Mouse (Mus musculus) gastrocnemius, postnatal 36 days (tissue): ENCODE data around the gene Gm4869. TPM values are rescaled to one million over a fixed set of nuclear protein-coding genes. Genes with fewer than 3 reads are reported as not detected.

Experiments used
- DNase-seq, 2 experiments: peaks; one replicate each; pipeline ENCODE4 v3.0.0; 2022
- intact Hi-C: fragments of 180-260 bp; cut with DNase I; formaldehyde crosslinking; loops from one replicate; pipeline ENCODE4 v1.15.1; 2025
- microRNA-seq, 2 experiments: library from miRNA; unstranded; fragments of <30 nt; microRNA quantifications; one replicate each; pipeline ENCODE4 v1.2.0; 2021
- total RNA-seq, 2 experiments: library from RNA; stranded (reverse); gene quantifications; 2 replicates each; pipeline ENCODE4 v1.2.3; 2021

The Gm4869 gene
- total RNA-seq, 2 experiments from 2014 or later = not detected

DNA sequence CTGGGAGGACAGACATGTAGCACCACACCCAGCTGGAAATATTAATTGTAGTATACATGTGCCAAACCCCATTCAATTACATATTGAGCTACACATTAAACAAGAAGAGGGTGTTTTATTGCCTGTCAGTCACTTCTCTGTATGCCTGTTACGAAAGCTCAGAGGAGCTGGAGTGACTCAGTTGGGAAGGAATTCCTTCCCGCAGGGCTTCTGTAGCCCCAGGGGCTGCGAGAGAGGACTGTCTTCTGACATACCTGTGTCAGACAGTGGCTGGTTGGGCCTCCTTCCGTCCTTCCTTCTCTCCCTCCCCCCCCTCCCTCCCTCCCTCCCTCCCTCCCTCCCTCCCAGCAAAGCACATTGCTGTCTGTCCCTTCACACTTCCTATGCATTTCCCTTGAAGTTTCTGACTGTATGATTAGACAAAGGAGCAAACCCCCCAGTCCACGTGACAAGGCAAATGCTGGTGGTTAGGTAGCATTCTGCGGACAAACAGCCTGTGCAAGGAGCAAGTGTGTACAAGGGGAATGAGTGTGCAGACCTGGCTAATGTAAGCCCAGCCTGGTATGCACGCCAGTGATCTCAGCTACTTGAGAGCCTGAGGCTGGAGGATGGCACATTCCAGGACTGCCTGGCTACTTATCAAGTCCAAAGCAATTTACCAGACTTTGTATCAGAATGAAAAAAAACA is 69.5 kb downstream of the Gm4869 start:
- intact Hi-C loops = no loop called here
- DNase-seq = no peak

GRCm38 (mm10) chr5:140517159-140517920 is 71.9 kb downstream of the Gm4869 start:
- intact Hi-C loops = no loop called here
- DNase-seq = peak in 1 of 2 experiments; percentile 3

- intact Hi-C loops = no loop called here
- DNase-seq = no peak
These were observed 72.4 kb downstream of the Gm4869 start for GRCm38 (mm10) chr5:140517921-140518230.

- no peak for DNase-seq
These were observed 75.8 kb downstream of the Gm4869 start for GRCm38 (mm10) chr5:140521196-140521595.

GRCm38 (mm10) chr5:140526754-140527153 is 81.3 kb downstream of the Gm4869 start:
- intact Hi-C loops = no loop called here
- no peak for DNase-seq

More at GRCm38 (mm10) chr5:140521196-140521595, 75.8 kb downstream of the Gm4869 start:
- intact Hi-C loops = no loop called here

- peak in 1 of 2 experiments; percentile 39 for DNase-seq
- intact Hi-C loops = loop anchor here (5.0 kb wide), 1 partner anchor 96 kb away; no protein-coding TSS in a partner anchor
These were observed 92.8 kb downstream of the Gm4869 start for GRCm38 (mm10) chr5:140538111-140538683.

DNA sequence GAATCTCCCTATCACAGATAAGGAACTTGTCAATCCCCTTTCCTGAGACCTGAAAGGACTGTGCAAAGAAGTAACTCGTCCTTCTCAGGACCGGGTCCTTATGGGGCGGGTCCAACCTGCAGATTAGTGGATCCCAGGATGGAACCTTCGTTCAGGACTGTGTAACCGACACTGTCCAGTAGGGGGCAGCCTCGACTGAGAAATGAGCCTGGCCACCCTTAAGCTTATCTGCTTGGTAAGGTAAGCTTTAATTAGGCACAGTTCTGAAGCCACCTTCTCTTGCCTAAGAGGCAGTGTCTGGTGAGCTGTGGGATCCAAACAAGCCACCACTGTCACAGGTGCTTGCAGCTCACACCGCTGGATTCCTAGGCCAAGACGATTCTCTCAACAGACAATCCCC is 94.7 kb downstream of the Gm4869 start:
- peak; percentile 56 to 76 for DNase-seq
- intact Hi-C loops = loop anchor here (5.0 kb wide), 2 partner anchors 122 to 207 kb away; no protein-coding TSS in a partner anchor

DNA sequence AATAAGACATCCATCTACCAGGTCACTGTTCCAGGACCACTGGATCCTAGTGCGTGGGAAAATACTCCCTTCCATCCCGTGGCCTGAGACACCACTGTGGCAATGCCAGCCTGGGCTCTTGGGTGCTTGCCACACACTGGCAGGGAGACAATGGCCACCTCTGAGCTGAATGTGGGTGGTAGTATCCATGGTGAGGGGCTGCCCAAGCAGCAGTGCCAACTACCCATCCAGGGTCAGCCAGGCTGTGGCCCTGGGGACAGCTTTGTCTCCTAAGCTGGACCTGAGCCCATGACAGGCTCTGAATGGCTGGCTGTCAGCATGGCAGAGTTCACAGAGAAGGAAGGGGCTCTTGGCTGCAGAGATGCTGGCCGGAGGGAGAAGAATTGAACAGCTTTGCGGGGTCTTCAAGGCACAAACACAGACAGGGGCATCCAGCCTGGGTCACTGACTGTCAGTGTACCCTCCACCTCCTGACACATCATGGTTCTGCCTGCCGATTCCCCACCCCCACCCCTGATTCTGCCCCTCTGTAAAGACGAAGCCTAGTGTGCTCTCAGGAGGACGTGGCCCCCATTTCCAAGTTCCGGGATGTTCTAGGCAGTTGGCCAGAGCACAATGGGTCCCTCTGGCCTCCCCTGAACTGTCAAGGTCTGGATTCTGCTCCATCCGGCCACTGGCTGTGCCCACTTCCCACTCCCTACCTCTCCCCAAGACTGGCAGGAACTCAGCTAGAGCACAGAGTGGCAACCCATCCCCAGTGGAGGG is 97.5 kb downstream of the Gm4869 start:
- intact Hi-C loops = loop anchor here (5.0 kb wide), 2 partner anchors 119 to 204 kb away; no protein-coding TSS in a partner anchor

More for the DNA sequence above, 97.5 kb downstream of the Gm4869 start:
- no peak for DNase-seq

Small RNA genes within 50 kb of the gene (microRNA-seq; reads per million reads assigned to microRNA genes)
- 0 to 0.72 reads per million in 2 experiments for gene Mir7038

Other genes with a start within 250 kb of the Gm4869 start
- gene Mad1l1, start 124.1 kb upstream of the Gm4869 start, total RNA-seq = 1 to 10 TPM; 6.5 to 7.1 TPM
- 1 to 10 TPM; 4.7 to 5.9 TPM for gene Nudt1, start 124.0 kb upstream of the Gm4869 start, total RNA-seq
- 1 to 10 TPM; 5.7 to 6.1 TPM for gene Mrm2, start 113.7 kb upstream of the Gm4869 start, total RNA-seq
- 10 to 100 TPM in 1 of 2 experiments, 1 to 10 TPM in 1; 7.3 to 10.5 TPM for gene Snx8, start 56.4 kb upstream of the Gm4869 start, total RNA-seq
- 10 to 100 TPM; 76.1 to 76.8 TPM for gene Eif3b, start 26.3 kb upstream of the Gm4869 start, total RNA-seq
- 1 to 10 TPM; 4.1 to 5.6 TPM for gene Chst12, start 59.9 kb downstream of the Gm4869 start, total RNA-seq
- gene Grifin, start 119.4 kb downstream of the Gm4869 start, total RNA-seq = not detected
- 1 to 10 TPM; 3.5 to 3.8 TPM for gene Lfng, start 161.7 kb downstream of the Gm4869 start, total RNA-seq
- 1 to 10 TPM; 4.6 to 5.2 TPM for gene Ttyh3, start 203.4 kb downstream of the Gm4869 start, total RNA-seq